Mouse (Mus musculus) heart, postnatal 0 days (tissue): ENCODE measurements around the gene Tsen54. TPM values are rescaled to one million over a fixed set of nuclear protein-coding genes. Genes with fewer than 3 reads are reported as not detected.
A peak's percentile ranks its signal among the peaks of the same experiment; 100 is the strongest.

Experiments
- ATAC-seq: fragments of 200-750 bp; cut with Nextera tagmentation; 2 replicates; pipeline ENCODE4 v1.8.0; 2017; ENCODE audit warnings: low read depth, moderate number of reproducible peaks, moderate library complexity; ENCODE audit not compliant: insufficient read depth
- DNase-seq: peaks from one replicate; pipeline ENCODE4 v3.0.0-alpha.2; 2016; ENCODE audit warnings: low spot score
- H3K27ac ChIP-seq: fragments of 300-500 bp; sonication (generic); 2 replicates; pipeline ENCODE4 v1.5.1; 2014; ENCODE audit warnings: low read depth, mild to moderate bottlenecking
- H3K27me3 ChIP-seq: fragments of 300-500 bp; sonication (generic); 2 replicates; pipeline ENCODE4 v1.6.1; 2014; ENCODE audit warnings: low read length, mixed read lengths; ENCODE audit not compliant: control insufficient read depth, insufficient read depth
- H3K36me3 ChIP-seq: fragments of 300-500 bp; sonication (generic); replicated peaks from 2 replicates; pipeline ENCODE4 v1.6.1; 2014; ENCODE audit warnings: low read length, mixed read lengths; ENCODE audit not compliant: control insufficient read depth, insufficient read depth
- H3K4me1 ChIP-seq: fragments of 300-500 bp; sonication (generic); 2 replicates; pipeline ENCODE4 v1.6.1; 2014; ENCODE audit warnings: antibody characterized with exemption; ENCODE audit not compliant: control insufficient read depth, insufficient read depth
- H3K4me2 ChIP-seq: fragments of 300-500 bp; sonication (generic); 2 replicates; pipeline ENCODE4 v1.6.1; 2014; ENCODE audit warnings: low read depth, mild to moderate bottlenecking, low read length, moderate library complexity
- H3K4me3 ChIP-seq: fragments of 300-500 bp; sonication (generic); 2 replicates; pipeline ENCODE4 v1.5.1; 2014; ENCODE audit warnings: low read depth, low read length
- H3K9ac ChIP-seq: fragments of 300-500 bp; sonication (generic); replicated peaks from 2 replicates; pipeline ENCODE4 v1.6.1; 2014; ENCODE audit warnings: low read depth, low read length, mixed read lengths
- H3K9me3 ChIP-seq: fragments of 300-500 bp; sonication (generic); replicated peaks from 2 replicates; pipeline ENCODE4 v1.6.1; 2016; ENCODE audit warnings: low read length; ENCODE audit not compliant: control insufficient read depth
- CTCF ChIP-seq: IDR thresholded peaks from 2 replicates; pipeline ENCODE4 v1.5.1; 2016; ENCODE audit warnings: antibody characterized with exemption, control low read depth, low read depth
- EP300 ChIP-seq: IDR thresholded peaks from 2 replicates; pipeline ENCODE4 v1.6.1; 2016; ENCODE audit warnings: antibody characterized with exemption, low read depth
- WGBS: fragments of 180-500 bp; shearing (Covaris S2); extraction: QIAGEN DNeasy Blood & Tissue Kit; methylation state at CpG from one replicate; pipeline ENCODE4 v1.1.7; 2014; 5-methylcytosine and 5-hydroxymethylcytosine counted together
- polyA plus RNA-seq: library from polyadenylated mRNA; unstranded; fragments of >200 nt; fragmentation: Nextera tagmentation; extraction: Ambion mirVana; gene quantifications from 2 replicates; pipeline ENCODE4 v1.2.1, GENCODE M21; 2015
- total RNA-seq: library from RNA; depleted of rRNA; stranded (reverse); fragments of >200 nt; gene quantifications from 2 replicates; pipeline ENCODE4 v1.2.3, GENCODE M21; 2014; ENCODE audit warnings: low replicate concordance

Tsen54 gene
- total and polyA plus RNA-seq, 2 experiments from 2014 or later: 17.7 to 35.5 TPM

- Histone ChIP-seq H3K27ac (peak overlapping the region; percentile 69), H3K9ac (no peak overlapping the region), H3K4me2 (peak overlapping the region; percentile 38; the same call in 1 of the 2 replicates), H3K27me3 (no peaks in the 10 kb centered on the region), H3K36me3 (no peaks in the 10 kb centered on the region), H3K4me3 (no peak overlapping the region), H3K9me3 (no peaks in the 10 kb centered on the region), H3K4me1 (peaks cover 50% of the 10 kb centered on the region)
- DNase-seq: no peak
- TF ChIP-seq CTCF (no peak), EP300 (no peak)
- 18% methylated on average over 8 of the region's 8 CpGs for WGBS
- ATAC-seq: peak; percentile 28
Measured at GRCm38 (mm10) chr11:115832523-115832922, 18.0 kb downstream of the Tsen54 start.

- peak overlapping the region; percentile 38 for H3K4me2 ChIP-seq
- H3K4me1 ChIP-seq: peaks cover 52% of the 10 kb centered on the region
- TF ChIP-seq CTCF: no peak
- no peak for TF ChIP-seq EP300
- H3K27me3 ChIP-seq: no peaks in the 10 kb centered on the region
- H3K9ac ChIP-seq: no peak overlapping the region
- DNase-seq (no peak), ATAC-seq (peak; percentile 13; the same call in 1 of the 2 replicates)
- no peaks in the 10 kb centered on the region for H3K9me3 ChIP-seq
- H3K36me3 ChIP-seq: no peaks in the 10 kb centered on the region
- H3K4me3 ChIP-seq: no peak overlapping the region
- H3K27ac ChIP-seq: peak overlapping the region; percentile 69
- 23% methylated on average over 8 of the region's 8 CpGs for WGBS
Measured at GRCm38 (mm10) chr11:115833021-115833513, 18.5 kb downstream of the Tsen54 start.

GRCm38 (mm10) chr11:115834033-115834432 lies 19.5 kb downstream of the Tsen54 start:
- ATAC-seq (no peak), DNase-seq (no peak)
- Histone ChIP-seq H3K4me3 (no peak overlapping the region), H3K9ac (no peak overlapping the region), H3K4me2 (no peak overlapping the region), H3K36me3 (no peaks in the 10 kb centered on the region), H3K27me3 (no peaks in the 10 kb centered on the region), H3K9me3 (no peaks in the 10 kb centered on the region), H3K27ac (peak overlapping the region; percentile 69; the same call in 1 of the 2 replicates), H3K4me1 (peaks cover 59% of the 10 kb centered on the region)
- whole genome bisulfite sequencing: 77% methylated on average over 6 of the region's 6 CpGs
- TF ChIP-seq CTCF: no peak
- TF ChIP-seq EP300: no peak

GRCm38 (mm10) chr11:115836656-115837395 lies 22.3 kb downstream of the Tsen54 start:
- ATAC-seq: no peak
- H3K4me2 ChIP-seq: no peak overlapping the region
- WGBS: 43% methylated on average over 11 of the region's 11 CpGs

DNA sequence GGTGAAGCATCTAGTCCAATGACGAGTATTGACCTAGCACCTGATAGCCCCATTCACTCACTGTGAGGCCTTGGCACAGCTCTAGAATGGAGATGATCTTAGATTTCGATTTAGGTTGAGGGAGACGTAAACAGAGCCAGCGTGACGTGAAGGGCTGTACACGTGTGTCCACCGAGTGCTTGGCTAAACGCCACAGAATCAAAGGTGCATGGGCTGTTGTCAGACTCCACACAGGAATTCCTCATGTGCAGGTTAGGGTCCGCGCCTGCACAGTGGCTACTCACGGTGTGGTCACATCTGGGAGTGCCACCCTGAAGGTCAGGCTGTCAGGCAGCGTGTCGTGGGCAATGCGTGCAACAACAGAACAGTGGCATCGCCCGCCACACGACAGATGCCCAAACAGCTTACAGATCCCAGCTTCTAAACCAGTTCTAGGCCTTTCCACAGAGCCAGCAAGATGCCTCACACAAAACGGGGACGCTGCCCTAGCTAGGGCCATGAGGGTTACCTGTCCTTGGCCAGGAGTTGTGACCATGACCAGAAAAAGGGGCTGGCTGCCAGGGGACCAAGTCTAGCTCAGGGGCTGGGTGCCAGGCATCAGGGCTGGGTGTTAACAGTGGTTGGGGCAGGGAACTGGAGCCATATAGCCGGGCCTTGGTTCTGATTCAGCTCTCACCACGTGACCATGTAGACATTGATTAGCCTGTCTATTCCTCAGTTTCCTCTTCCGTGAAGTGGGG lies 23.3 kb downstream of the Tsen54 start:
- WGBS: 91% methylated on average over 22 of the region's 22 CpGs
- Histone ChIP-seq H3K9me3 (no peaks in the 10 kb centered on the region), H3K36me3 (no peaks in the 10 kb centered on the region), H3K4me3 (no peak overlapping the region), H3K9ac (no peak overlapping the region), H3K27me3 (no peaks in the 10 kb centered on the region), H3K4me2 (no peak overlapping the region), H3K4me1 (peaks cover 56% of the 10 kb centered on the region), H3K27ac (no peak overlapping the region)
- ATAC-seq (no peak), DNase-seq (no peak)
- TF ChIP-seq EP300 (no peak), CTCF (no peak)

More at GRCm38 (mm10) chr11:115836656-115837395, 22.3 kb downstream of the Tsen54 start:
- Histone ChIP-seq H3K27ac (no peak overlapping the region), H3K4me1 (peaks cover 56% of the 10 kb centered on the region), H3K27me3 (no peaks in the 10 kb centered on the region), H3K4me3 (no peak overlapping the region), H3K36me3 (no peaks in the 10 kb centered on the region), H3K9ac (no peak overlapping the region), H3K9me3 (no peaks in the 10 kb centered on the region)
- DNase-seq: no peak
- TF ChIP-seq CTCF: no peak
